Mouse (Mus musculus): ENCODE measurements at regions not wholly inside any gene's neighbourhood (a gene's known extent, or its start where the extent isn't known, plus 50 kb on each side); places are given as distances from the start of the nearest gene placed in this dataset.

DNA sequence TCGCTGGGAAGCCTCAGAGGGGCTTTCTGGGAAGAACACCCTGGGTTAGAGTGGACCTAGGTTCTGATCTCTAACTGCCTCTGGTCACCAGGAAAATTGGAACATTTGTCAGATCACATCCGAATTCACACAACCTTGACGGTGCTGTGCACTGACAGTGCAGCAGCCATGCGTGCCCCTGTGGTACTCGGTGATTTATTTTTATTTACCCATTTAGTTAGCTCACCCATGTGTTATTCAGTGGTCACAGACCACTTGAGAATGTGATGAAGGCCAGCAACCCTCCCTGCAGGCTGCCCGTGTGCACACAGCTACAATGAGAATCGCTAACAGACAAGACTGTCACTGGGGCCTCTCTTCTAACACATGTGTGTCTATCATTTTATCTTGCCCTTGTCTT, 303.8 kb upstream of the Rnf32 start:
- WGBS = 83% methylated on average over 7 of the region's 7 CpGs
- Histone ChIP-seq H3K36me3 (no peaks in the 10 kb centered on the region), H3K4me3 (no peak overlapping the region), H3K4me1 (replicated peaks) (peaks cover 7% of the 10 kb centered on the region), H3K27ac (no peak overlapping the region), H3K9me3 (no peaks in the 10 kb centered on the region), H3K27me3 (ENCODE audit: insufficient read depth, poor library complexity, severe bottlenecking) (no peaks in the 10 kb centered on the region)
- no peak for DNase-seq (ENCODE audit: low spot score)

DNA sequence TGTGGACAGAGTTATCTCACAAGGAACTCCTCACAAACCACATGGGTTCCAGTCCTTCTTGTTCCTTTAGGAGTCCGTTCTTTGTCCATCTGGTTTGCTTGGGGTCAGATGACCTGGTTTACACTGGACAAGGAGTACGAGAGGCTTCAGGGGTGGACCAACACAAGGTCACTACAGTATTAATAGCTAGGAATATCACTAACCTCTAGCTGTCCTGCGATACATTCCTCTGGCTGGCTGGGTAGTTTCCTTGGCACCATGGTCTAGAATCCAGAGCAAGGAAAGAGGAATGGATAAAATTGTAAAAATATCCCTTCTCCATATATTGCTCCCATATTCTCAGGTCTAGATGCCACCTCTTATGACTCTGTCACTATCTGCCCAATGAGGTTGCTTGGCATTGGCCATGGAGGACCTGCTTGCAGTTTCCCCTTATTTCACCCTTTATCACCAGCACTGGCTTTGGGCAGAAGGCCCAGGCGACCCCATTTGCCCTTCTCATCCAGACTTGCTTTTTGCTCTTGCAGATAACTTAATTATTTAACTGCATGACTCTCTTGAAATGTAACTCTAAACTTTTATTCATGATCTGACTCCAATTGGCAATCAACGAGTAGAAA, 310.9 kb upstream of the Rnf32 start:
- Histone ChIP-seq H3K4me3 (no peak overlapping the region), H3K9me3 (no peaks in the 10 kb centered on the region), H3K4me1 (replicated peaks) (no peaks in the 10 kb centered on the region), H3K27me3 (ENCODE audit: insufficient read depth, poor library complexity, severe bottlenecking) (no peaks in the 10 kb centered on the region), H3K27ac (no peak overlapping the region), H3K36me3 (no peaks in the 10 kb centered on the region)
- DNase-seq (ENCODE audit: low spot score) = no peak
- WGBS = 85% methylated on average over 5 of the region's 5 CpGs

DNA sequence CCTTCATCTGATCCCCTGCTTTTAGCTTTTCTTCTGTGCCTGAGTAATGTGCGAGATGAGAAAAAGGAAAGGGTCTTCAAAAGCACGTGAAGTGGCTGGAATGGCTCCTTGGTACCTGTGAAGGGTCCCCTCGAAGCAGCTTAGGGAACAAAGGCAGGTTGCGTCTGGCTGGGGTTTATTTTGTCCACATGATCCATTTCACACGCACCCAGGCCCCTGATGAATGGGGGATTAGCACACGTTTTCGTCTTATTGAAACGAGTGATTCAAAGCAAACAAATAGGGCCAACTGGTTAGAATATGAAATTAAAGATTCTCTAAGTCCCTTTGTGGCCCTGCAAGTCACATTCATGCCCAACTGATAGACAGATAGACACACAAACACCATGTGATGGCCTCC, 319.6 kb upstream of the Rnf32 start:
- 85% methylated on average over 8 of the region's 8 CpGs for WGBS
- Histone ChIP-seq H3K9me3 (no peaks in the 10 kb centered on the region), H3K27ac (no peak overlapping the region), H3K36me3 (no peaks in the 10 kb centered on the region), H3K4me3 (no peak overlapping the region), H3K4me1 (replicated peaks) (no peaks in the 10 kb centered on the region), H3K27me3 (ENCODE audit: insufficient read depth, poor library complexity, severe bottlenecking) (no peaks in the 10 kb centered on the region)
- no peak for DNase-seq (ENCODE audit: low spot score)

DNA sequence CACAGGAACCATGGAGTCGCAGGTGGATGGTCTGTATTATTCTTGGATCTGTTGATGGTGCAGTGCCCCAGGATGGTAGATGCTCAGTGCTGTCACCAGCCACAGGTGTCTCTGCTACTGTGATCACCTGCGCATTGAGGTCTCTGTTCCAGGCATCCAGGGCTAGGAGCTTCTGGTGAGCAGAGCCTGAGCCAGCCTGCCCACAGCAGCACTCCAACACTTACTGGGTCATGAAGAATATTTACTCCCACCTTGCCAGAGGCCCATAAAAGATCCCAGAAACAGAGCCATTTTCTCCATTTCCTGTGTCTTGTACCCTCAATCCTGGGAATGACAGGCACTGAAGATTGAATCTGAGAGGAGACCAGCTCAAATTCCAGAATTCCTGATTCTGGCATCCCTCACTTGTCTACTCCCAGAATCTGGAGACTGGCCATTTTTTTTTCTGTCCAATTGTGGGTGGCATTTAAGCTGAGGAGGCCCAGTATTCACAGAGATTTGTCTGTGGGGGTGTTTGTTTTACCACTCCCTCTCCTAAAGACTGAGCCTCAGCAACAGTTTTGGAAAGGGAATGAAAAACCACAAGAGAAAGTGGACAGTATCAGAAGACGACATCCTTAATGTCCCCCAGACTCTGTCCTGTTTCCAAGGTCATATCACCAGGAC, 322.1 kb upstream of the Rnf32 start:
- Histone ChIP-seq H3K27ac (no peak overlapping the region), H3K4me1 (replicated peaks) (no peaks in the 10 kb centered on the region), H3K27me3 (ENCODE audit: insufficient read depth, poor library complexity, severe bottlenecking) (no peaks in the 10 kb centered on the region), H3K9me3 (no peaks in the 10 kb centered on the region), H3K36me3 (no peaks in the 10 kb centered on the region), H3K4me3 (no peak overlapping the region)
- DNase-seq (ENCODE audit: low spot score) = no peak
- 92% methylated on average over 3 of the region's 3 CpGs for WGBS

DNA sequence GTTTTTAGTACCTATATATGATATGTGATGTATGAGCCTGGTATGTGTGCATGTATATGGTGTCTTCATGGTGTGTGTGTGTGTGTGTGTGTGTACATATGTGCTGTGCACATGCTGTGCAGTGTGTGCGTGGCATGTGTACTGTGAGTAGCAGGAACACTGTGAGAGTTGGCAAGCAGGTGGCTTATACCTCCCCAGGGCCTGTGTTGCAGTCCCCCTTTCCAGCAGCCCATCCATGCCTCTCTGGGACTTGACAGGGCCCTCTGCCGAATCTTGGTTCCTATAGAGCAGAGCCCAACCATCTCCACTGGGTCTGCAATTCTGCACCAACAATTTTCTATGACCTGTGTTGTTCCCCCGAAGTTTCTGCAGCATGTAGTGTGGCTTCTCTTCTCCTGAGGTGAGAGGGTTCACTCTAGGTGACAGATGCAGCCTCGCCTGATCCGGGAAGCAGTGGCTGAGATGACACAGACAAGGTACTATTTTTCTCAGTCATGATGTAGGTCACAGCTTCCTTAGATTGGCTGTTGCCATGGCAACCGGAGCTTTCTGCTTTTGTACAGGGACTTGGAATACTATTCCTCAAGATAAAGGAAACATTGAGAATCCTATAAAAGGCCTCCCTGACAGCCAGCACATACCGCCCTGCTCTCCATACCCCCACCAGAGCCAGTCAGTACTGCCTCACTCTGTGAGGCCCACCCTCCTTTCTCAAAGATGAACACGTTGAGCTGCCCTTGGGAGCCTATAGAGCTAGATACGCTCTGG, 336.0 kb upstream of the Rnf32 start:
- H3K36me3 ChIP-seq = no peaks in the 10 kb centered on the region
- WGBS = 71% methylated on average over 9 of the region's 9 CpGs
- no peak overlapping the region for H3K4me3 ChIP-seq
- no peaks in the 10 kb centered on the region for H3K9me3 ChIP-seq
- H3K27ac ChIP-seq = no peak overlapping the region
- H3K4me1 ChIP-seq (replicated peaks) = peaks cover 10% of the 10 kb centered on the region
- no peak for DNase-seq (ENCODE audit: low spot score)
- H3K27me3 ChIP-seq (ENCODE audit: insufficient read depth, poor library complexity, severe bottlenecking) = no peaks in the 10 kb centered on the region

DNA sequence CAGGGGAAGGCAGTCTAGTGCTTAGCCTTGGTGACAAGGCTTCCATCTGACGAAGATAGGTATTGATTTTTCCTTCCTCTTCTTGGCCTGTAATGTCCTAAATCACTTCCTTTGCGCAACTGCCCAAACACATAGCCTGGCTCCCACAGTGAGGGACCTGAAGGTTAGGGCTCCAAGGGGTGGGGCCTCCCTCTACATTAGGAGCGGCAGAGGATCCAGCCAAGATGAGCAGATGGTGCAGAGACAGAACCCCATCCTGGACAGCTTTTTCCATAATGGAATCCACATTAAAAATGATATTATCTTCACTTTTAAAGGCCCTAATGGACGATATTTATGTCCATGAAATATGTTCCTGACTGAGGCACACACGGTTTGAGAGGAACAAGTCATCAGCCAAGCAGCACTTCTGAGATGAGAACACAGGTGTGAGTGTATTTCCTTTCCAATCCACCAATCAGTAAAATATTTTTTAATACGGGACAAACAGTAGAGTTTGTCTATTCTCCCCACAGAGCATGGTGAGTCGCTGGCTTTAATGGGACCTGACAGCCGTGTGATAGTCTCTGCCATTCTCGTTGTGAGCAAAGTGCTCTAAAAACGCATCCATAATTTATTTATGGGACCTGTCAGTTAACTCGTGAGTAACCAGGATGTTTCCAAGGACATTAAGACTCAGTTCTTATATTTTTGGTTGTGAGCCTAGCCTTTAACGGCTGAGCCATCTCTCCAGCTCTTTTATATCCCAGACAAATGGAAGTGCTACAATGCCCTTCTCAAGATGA, 357.5 kb upstream of the Rnf32 start:
- WGBS = 85% methylated on average over 12 of the region's 12 CpGs

DNA sequence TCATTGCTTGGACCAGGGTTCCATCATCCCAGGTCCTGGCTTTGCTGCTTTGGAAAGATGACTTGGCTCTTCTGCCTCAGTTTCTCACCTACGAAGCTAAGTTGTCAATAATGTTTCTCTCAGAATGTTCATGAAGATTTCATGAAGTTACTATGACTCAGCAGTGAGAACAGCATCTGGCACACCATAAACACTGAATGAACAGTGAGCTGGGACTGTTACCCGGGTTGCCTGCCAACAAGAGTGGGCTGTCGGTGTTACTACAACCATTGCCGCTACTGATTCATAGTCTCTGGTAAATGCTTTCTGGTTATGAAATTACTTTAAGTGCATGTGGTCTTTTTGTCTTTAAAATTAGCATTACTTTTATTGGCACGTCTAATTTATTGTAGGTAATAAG, 352.0 kb upstream of the Shh start:
- Histone ChIP-seq H3K4me1 (replicated peaks) (no peaks in the 10 kb centered on the region), H3K36me3 (no peaks in the 10 kb centered on the region), H3K27me3 (ENCODE audit: insufficient read depth, poor library complexity, severe bottlenecking) (no peaks in the 10 kb centered on the region), H3K27ac (no peak overlapping the region), H3K4me3 (no peak overlapping the region), H3K9me3 (no peaks in the 10 kb centered on the region)
- DNase-seq (ENCODE audit: low spot score) = no peak
- 90% methylated on average over 5 of the region's 5 CpGs for WGBS

More for the DNA sequence above, 357.5 kb upstream of the Rnf32 start:
- no peaks in the 10 kb centered on the region for H3K27me3 ChIP-seq (ENCODE audit: insufficient read depth, poor library complexity, severe bottlenecking)
- no peaks in the 10 kb centered on the region for H3K9me3 ChIP-seq
- DNase-seq (ENCODE audit: low spot score) = no peak
- H3K27ac ChIP-seq = no peak overlapping the region
- no peaks in the 10 kb centered on the region for H3K36me3 ChIP-seq
- no peaks in the 10 kb centered on the region for H3K4me1 ChIP-seq (replicated peaks)
- H3K4me3 ChIP-seq = no peak overlapping the region

DNA sequence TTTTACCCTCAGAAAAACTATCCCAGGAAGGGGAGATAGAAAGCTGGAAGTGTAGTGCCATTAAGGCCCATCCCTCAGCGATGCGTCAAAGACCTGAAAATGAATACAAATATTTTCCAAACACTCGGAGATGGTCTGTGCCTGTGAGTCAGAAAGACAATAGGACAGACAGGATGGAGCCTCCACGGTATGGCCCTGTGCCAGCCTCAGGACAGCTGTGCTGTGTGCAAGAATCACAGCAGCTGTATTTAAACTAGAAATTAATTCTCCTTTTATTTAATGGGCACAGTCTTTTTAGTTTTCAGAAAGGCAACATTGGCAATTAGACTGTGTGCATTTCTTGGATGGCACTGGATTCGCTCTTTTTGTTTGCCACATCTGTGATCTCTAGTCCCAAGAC, 340.9 kb upstream of the Shh start:
- H3K27ac ChIP-seq = no peak overlapping the region
- 85% methylated on average over 5 of the region's 5 CpGs for WGBS
- H3K4me1 ChIP-seq (replicated peaks) = no peaks in the 10 kb centered on the region
- no peaks in the 10 kb centered on the region for H3K9me3 ChIP-seq
- no peaks in the 10 kb centered on the region for H3K36me3 ChIP-seq
- H3K27me3 ChIP-seq (ENCODE audit: insufficient read depth, poor library complexity, severe bottlenecking) = no peaks in the 10 kb centered on the region
- DNase-seq (ENCODE audit: low spot score) = no peak
- no peak overlapping the region for H3K4me3 ChIP-seq

DNA sequence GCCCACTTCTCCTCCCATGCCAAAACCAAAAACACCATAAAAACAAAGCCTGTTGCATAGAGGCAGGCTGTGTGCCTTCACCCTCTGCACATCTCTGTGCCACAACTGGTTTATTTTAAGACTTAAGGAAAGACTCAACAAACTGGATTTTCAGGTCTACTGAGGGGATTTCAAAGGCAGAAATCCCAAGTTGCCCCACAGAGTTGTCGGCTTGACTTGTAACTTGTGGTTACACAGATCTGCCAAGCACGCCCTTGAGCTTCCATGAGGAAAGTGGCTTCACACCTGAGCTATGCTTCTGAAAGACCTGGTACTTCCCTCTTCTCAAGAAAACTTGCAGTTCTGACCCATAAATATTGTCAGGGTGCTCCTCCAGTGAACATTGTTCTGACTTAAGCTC, 332.4 kb upstream of the Shh start:
- H3K27me3 ChIP-seq (ENCODE audit: insufficient read depth, poor library complexity, severe bottlenecking) = no peaks in the 10 kb centered on the region
- no peaks in the 10 kb centered on the region for H3K36me3 ChIP-seq
- no peaks in the 10 kb centered on the region for H3K4me1 ChIP-seq (replicated peaks)
- no peaks in the 10 kb centered on the region for H3K9me3 ChIP-seq
- WGBS = 91% methylated on average over 2 of the region's 2 CpGs
- H3K27ac ChIP-seq = no peak overlapping the region
- no peak overlapping the region for H3K4me3 ChIP-seq
- no peak for DNase-seq (ENCODE audit: low spot score)

DNA sequence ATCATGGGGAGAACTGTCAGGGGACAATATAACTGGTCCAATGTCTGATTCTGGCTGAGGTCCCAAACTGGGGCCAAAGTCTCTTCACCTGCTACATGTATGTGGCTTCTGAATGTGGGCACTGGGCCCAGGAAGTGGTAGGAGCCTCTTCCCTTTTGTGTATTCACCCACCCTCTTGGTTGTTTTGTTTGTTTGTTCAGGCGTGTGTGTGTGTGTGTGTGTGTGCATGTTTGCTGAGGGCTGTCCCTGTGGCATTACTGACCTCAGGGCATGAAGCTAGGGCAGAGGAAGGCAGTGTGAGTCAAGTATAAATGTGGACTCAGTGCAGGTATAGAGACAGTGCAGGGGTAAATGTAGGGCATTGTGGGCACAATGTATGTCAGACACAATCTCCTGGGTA, 331.3 kb upstream of the Shh start:
- DNase-seq (ENCODE audit: low spot score) = no peak
- no peaks in the 10 kb centered on the region for H3K36me3 ChIP-seq
- no peaks in the 10 kb centered on the region for H3K4me1 ChIP-seq (replicated peaks)
- no peak overlapping the region for H3K27ac ChIP-seq
- no peak overlapping the region for H3K4me3 ChIP-seq
- WGBS = 88% methylated on average over 1 of the region's 1 CpGs
- no peaks in the 10 kb centered on the region for H3K9me3 ChIP-seq
- H3K27me3 ChIP-seq (ENCODE audit: insufficient read depth, poor library complexity, severe bottlenecking) = no peaks in the 10 kb centered on the region

DNA sequence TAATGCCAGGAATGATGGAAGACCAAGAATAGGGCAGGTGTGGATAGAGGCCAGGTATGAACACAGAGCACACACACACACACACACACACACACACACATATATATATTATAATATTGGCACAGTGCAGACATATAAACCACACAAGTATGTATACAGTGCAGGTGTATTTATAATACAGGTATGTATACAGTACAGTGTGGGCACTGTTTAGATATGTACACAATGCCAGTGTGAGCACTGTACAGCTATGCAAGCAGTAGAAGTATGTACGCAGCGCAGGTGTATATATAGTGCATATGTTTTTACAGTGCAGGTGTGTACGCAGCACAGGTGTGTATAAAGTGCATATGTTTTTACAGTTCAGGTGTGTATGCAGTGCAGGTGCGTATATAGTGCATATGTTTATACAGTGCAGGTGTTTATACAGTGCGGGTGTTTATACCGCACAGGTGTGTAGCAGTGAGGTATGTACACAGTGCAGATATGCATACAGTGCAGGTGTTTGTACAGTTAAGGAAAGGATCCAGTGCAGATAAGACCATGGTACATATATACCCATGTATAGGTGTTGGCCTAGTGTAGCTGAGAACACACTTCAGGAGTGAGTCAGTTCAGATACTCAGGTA, 328.2 kb upstream of the Shh start:
- H3K4me3 ChIP-seq = no peak overlapping the region
- no peaks in the 10 kb centered on the region for H3K9me3 ChIP-seq
- no peaks in the 10 kb centered on the region for H3K4me1 ChIP-seq (replicated peaks)
- no peaks in the 10 kb centered on the region for H3K36me3 ChIP-seq
- H3K27me3 ChIP-seq (ENCODE audit: insufficient read depth, poor library complexity, severe bottlenecking) = no peaks in the 10 kb centered on the region
- DNase-seq (ENCODE audit: low spot score) = no peak
- no peak overlapping the region for H3K27ac ChIP-seq
- WGBS = 95% methylated on average over 6 of the region's 6 CpGs

DNA sequence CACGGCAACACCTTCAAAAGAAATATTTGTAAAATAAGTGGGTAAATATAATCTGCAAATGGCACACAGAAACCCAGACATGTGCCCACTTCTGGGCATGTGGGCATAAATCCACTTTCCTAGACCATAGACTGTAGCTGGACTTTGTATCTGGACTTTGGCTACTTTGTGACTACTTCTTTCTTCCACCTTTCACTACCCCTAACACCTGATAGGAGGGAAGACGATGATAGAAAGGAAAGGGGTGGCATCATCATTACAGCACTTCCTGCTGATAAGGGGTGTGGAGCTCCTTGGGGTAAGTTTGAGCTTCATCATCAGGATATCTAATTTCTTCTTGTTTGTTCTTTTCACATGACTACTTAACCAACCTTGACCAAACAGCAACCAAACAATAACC, 326.7 kb upstream of the Shh start:
- H3K27ac ChIP-seq = no peak overlapping the region
- H3K4me1 ChIP-seq (replicated peaks) = no peaks in the 10 kb centered on the region
- no peak overlapping the region for H3K4me3 ChIP-seq
- no peaks in the 10 kb centered on the region for H3K36me3 ChIP-seq
- H3K9me3 ChIP-seq = no peaks in the 10 kb centered on the region
- 81% methylated on average over 2 of the region's 2 CpGs for WGBS
- H3K27me3 ChIP-seq (ENCODE audit: insufficient read depth, poor library complexity, severe bottlenecking) = no peaks in the 10 kb centered on the region
- no peak for DNase-seq (ENCODE audit: low spot score)
